Mouse (Mus musculus): Measurements from ENCODE around the gene Socs5.

GRCm38 (mm10) chr17:87155664-87156063 lies 48.2 kb downstream of the Socs5 start:
- TF ChIP-seq CTCF (IDR thresholded peaks at IDR 0.05; ENCODE audit: low read depth, low read length) (no peak), EP300 (IDR thresholded peaks at IDR 0.05; ENCODE audit: insufficient read depth, low read depth, low read length) (no peak), POLR2A (IDR thresholded peaks at IDR 0.05; ENCODE audit: insufficient read depth, low read length) (no peak)

All from ES-Bruce4 (cell line).